Mouse (Mus musculus): ENCODE results near the gene Capn12. TPM values are rescaled to one million over a fixed set of nuclear protein-coding genes. Genes with fewer than 3 reads are reported as not detected.

The Capn12 gene
- total RNA-seq (2021) = under 1 TPM; 0.09 TPM
- long read RNA-seq, experiment 1 = 0 reads
- long read RNA-seq, experiment 2 = 0 reads

- no peak for DNase-seq (ENCODE audit: low spot score)
Measured at GRCm38 (mm10) chr7:28881199-28881598, at the start of gene Capn12. Gene Capn12, plus strand, starts transcription at chr7:28881422.

GRCm38 (mm10) chr7:28832137-28832536 lies 49.1 kb upstream of the Capn12 start:
- no peak for DNase-seq (ENCODE audit: low spot score)

- no peak for DNase-seq (ENCODE audit: low spot score)
Measured at GRCm38 (mm10) chr7:28833723-28834347, 47.4 kb upstream of the Capn12 start, which contains the start of gene Lgals4. Gene Lgals4, plus strand, starts transcription at chr7:28833854.

- DNase-seq (ENCODE audit: low spot score) = no peak
Measured at GRCm38 (mm10) chr7:28836936-28837335, 44.3 kb upstream of the Capn12 start.

GRCm38 (mm10) chr7:28838331-28838730 lies 42.9 kb upstream of the Capn12 start:
- no peak for DNase-seq (ENCODE audit: low spot score)

- no peak for DNase-seq (ENCODE audit: low spot score)
Measured at GRCm38 (mm10) chr7:28847273-28847672, 33.9 kb upstream of the Capn12 start.

GRCm38 (mm10) chr7:28849700-28850236 lies 31.5 kb upstream of the Capn12 start:
- DNase-seq (ENCODE audit: low spot score) = no peak

GRCm38 (mm10) chr7:28850642-28851041 lies 30.6 kb upstream of the Capn12 start:
- no peak for DNase-seq (ENCODE audit: low spot score)

- DNase-seq (ENCODE audit: low spot score) = no peak
Measured at GRCm38 (mm10) chr7:28859953-28860352, 21.3 kb upstream of the Capn12 start.

GRCm38 (mm10) chr7:28860898-28861297 lies 20.3 kb upstream of the Capn12 start:
- DNase-seq (ENCODE audit: low spot score) = no peak

- no peak for DNase-seq (ENCODE audit: low spot score)
Measured at GRCm38 (mm10) chr7:28862817-28863499, 18.3 kb upstream of the Capn12 start.

GRCm38 (mm10) chr7:28863540-28863939 lies 17.7 kb upstream of the Capn12 start, which contains the start of gene Lgals7:
Gene Lgals7, plus strand, starts transcription at chr7:28863853.
- DNase-seq (ENCODE audit: low spot score) = no peak

GRCm38 (mm10) chr7:28864288-28864750 lies 16.9 kb upstream of the Capn12 start:
- DNase-seq (ENCODE audit: low spot score) = no peak

- peak; percentile 74 for DNase-seq (ENCODE audit: low spot score)
Measured at GRCm38 (mm10) chr7:28865481-28866300, 15.5 kb upstream of the Capn12 start.

GRCm38 (mm10) chr7:28866769-28867507 lies 14.3 kb upstream of the Capn12 start:
- DNase-seq (ENCODE audit: low spot score) = no peak

GRCm38 (mm10) chr7:28867508-28868340 lies 13.5 kb upstream of the Capn12 start:
- DNase-seq (ENCODE audit: low spot score) = peak; percentile 80

- DNase-seq (ENCODE audit: low spot score) = no peak
Measured at GRCm38 (mm10) chr7:28870901-28871664, 10.1 kb upstream of the Capn12 start.

GRCm38 (mm10) chr7:28874565-28874964 lies 6.7 kb upstream of the Capn12 start:
- DNase-seq (ENCODE audit: low spot score) = no peak

- DNase-seq (ENCODE audit: low spot score) = no peak
Measured at GRCm38 (mm10) chr7:28876099-28876498, 5.1 kb upstream of the Capn12 start.

Measured in gastrocnemius, adult 18-20 months (tissue).